Mouse (Mus musculus): Measurements from ENCODE around the gene Tmem214. TPM values are rescaled to one million over a fixed set of nuclear protein-coding genes. Genes with fewer than 3 reads are reported as not detected.

Tmem214 gene
- polyA plus RNA-seq, 1 experiment from 2014 or later: 49.3 TPM

GRCm38 (mm10) chr5:30927945-30928529, 60.2 kb downstream of the Tmem214 start:
- Histone ChIP-seq H3K4me2 (ENCODE audit: low read depth, severe bottlenecking) (no peak overlapping the region), H3K36me3 (ENCODE audit: control insufficient read depth, insufficient read depth, low read length) (no peaks in the 10 kb centered on the region), H3K9me3 (ENCODE audit: control insufficient read depth, low read length) (no peaks in the 10 kb centered on the region), H3K27me3 (ENCODE audit: control insufficient read depth, insufficient read depth, low read length) (no peaks in the 10 kb centered on the region), H3K4me1 (ENCODE audit: control insufficient read depth, insufficient read depth, low read length) (no peaks in the 10 kb centered on the region), H3K4me3 (ENCODE audit: low read depth, low read length) (no peak overlapping the region), H3K27ac (replicated peaks; ENCODE audit: low read depth, low read length) (no peak overlapping the region), H3K9ac (ENCODE audit: low read length) (no peak overlapping the region)
- DNase-seq (ENCODE audit: low spot score) (no peak), ATAC-seq (ENCODE audit: insufficient number of reproducible peaks, low FRiP score, low TSS enrichment, low read depth) (no peak)
- WGBS: 44% methylated on average over 7 of the region's 7 CpGs

Other genes starting within 250 kb of the Tmem214 start
- gene Slc35f6, start 220.1 kb upstream of the Tmem214 start, polyA plus RNA-seq (2014; fragmentation: Nextera tagmentation; extraction: Ambion mirVana): 20.2 and 21.6 TPM in 2 replicates
- 498 and 533 TPM in 2 replicates for gene Cenpa, start 201.2 kb upstream of the Tmem214 start, polyA plus RNA-seq (2014; fragmentation: Nextera tagmentation; extraction: Ambion mirVana)
- 3.9 and 5.4 TPM in 2 replicates for gene Dpysl5, start 156.4 kb upstream of the Tmem214 start, polyA plus RNA-seq (2014; fragmentation: Nextera tagmentation; extraction: Ambion mirVana)
- gene Mapre3, start 53.4 kb upstream of the Tmem214 start, polyA plus RNA-seq (2014; fragmentation: Nextera tagmentation; extraction: Ambion mirVana): 16.8 and 18.0 TPM in 2 replicates
- 33.0 and 35.7 TPM in 2 replicates for gene Agbl5, start 20.7 kb downstream of the Tmem214 start, polyA plus RNA-seq (2014; fragmentation: Nextera tagmentation; extraction: Ambion mirVana)
- 384 and 395 TPM in 2 replicates for gene Ost4, start 39.8 kb downstream of the Tmem214 start, polyA plus RNA-seq (2014; fragmentation: Nextera tagmentation; extraction: Ambion mirVana)
- 117 and 122 TPM in 2 replicates for gene Emilin1, start 45.4 kb downstream of the Tmem214 start, polyA plus RNA-seq (2014; fragmentation: Nextera tagmentation; extraction: Ambion mirVana)
- 5.4 and 7.9 TPM in 2 replicates for gene Khk, start 53.4 kb downstream of the Tmem214 start, polyA plus RNA-seq (2014; fragmentation: Nextera tagmentation; extraction: Ambion mirVana)
- 2.2 and 2.7 TPM in 2 replicates for gene Cgref1, start 77.6 kb downstream of the Tmem214 start, polyA plus RNA-seq (2014; fragmentation: Nextera tagmentation; extraction: Ambion mirVana)
- 96.5 and 101 TPM in 2 replicates for gene Preb, start 92.3 kb downstream of the Tmem214 start, polyA plus RNA-seq (2014; fragmentation: Nextera tagmentation; extraction: Ambion mirVana)
- gene Tcf23, start 100.7 kb downstream of the Tmem214 start, polyA plus RNA-seq (2014; fragmentation: Nextera tagmentation; extraction: Ambion mirVana): not detected in 2 replicates
- gene Atraid, start 180.3 kb downstream of the Tmem214 start, polyA plus RNA-seq (2014; fragmentation: Nextera tagmentation; extraction: Ambion mirVana): 75.0 and 83.9 TPM in 2 replicates
- 8.0 and 8.6 TPM in 2 replicates for gene Slc5a6, start 180.9 kb downstream of the Tmem214 start, polyA plus RNA-seq (2014; fragmentation: Nextera tagmentation; extraction: Ambion mirVana)
- 33.7 and 36.1 TPM in 2 replicates for gene Cad, start 186.8 kb downstream of the Tmem214 start, polyA plus RNA-seq (2014; fragmentation: Nextera tagmentation; extraction: Ambion mirVana)
- gene Dnajc5g, start 238.3 kb downstream of the Tmem214 start, polyA plus RNA-seq (2014; fragmentation: Nextera tagmentation; extraction: Ambion mirVana): not detected in 2 replicates
- gene Slc30a3, start 240.2 kb downstream of the Tmem214 start, polyA plus RNA-seq (2014; fragmentation: Nextera tagmentation; extraction: Ambion mirVana): 0.20 TPM in 1 of 2 replicates, not detected in the other
- gene Trim54, start 248.7 kb downstream of the Tmem214 start, polyA plus RNA-seq (2014; fragmentation: Nextera tagmentation; extraction: Ambion mirVana): 0.30 and 0.65 TPM in 2 replicates

Data from limb, embryonic 11.5 days (tissue).